Mouse (Mus musculus) thymus, postnatal 25 days (tissue): ENCODE data around the gene Psmd4.
"Not testable (repeated sequence)": the region's sequence is repeated elsewhere in the genome, so short reads cannot be mapped to it uniquely, and the experiment has no call there.

ENCODE experiments used
- DNase-seq: peaks from one replicate; pipeline ENCODE4 v3.0.0; 2022

Gene Psmd4

DNA sequence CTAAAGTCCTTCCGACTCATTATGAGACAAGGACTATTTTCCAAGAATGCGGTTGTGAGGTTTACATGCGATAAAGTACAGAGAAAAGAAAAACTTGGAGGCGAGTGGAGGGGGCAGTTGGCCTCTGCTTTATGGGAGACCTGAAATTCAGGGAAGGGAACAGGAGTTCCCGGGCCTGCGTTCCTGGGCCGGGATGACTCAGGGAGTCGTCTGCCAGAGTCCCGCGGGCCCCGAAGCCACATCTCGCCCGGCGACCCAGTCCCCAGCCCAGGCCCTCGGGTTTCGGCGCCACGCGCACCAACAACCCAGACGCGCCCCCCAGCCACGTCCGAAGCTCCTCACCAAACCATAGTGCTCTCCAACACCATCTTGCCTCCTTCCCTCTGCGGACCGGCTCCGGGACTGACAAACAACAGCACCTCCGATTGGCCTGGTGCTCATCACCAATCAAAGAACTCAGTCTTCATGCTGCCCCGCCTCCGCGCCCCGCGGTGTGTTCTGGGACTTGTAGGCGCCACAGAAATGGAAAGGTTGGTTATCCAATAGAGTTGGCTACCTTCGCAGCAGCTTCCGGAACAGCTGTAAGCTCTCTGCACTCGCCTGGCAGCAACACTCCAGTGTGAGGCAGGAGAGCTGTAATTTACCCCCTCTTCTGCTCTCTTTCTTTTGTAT, at the start of gene Psmd4:
Gene Psmd4 (minus strand): TSS at position 449 of the 672 bp plus-strand sequence.
- peak; percentile 99 for DNase-seq

DNA sequence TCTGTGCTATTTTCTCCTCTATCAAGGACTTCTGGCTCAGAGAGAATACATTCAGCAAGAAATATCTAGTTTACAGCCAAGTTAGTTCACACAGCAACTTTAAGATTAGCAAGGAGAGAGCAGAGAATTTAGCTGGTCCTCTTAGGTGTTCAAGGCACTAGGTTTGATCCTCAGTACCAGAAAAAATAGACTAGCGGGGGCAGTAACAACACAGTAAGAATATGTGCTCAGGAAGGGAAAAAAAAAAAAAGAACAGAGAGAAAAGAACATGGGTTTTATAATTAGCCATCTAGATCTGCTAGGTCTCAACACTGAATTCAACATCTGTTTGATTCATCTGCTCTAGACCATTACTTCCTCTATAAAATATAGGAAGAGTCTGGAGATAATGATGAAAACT, 45.7 kb upstream of the Psmd4 start:
- no peak for DNase-seq

DNA sequence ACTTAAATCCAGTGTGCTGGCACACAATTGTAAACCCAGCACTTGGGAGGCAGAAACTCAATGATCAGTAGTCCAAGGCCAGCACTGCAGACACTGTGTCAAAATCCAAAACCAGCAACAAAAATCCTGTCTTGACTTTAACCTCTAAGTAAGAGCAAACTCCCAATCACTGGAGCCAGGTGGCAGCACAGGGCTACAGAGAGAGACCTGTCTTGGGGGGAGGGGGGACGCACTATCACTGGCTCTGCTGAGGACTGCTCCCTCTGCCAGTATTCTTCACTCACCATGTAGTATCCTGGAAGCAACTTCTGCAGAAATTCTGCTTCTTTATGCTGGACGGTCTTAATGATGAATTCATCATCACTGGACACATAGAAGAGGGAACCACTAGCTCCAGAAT, 29.2 kb upstream of the Psmd4 start:
- peak; percentile 8 for DNase-seq

DNA sequence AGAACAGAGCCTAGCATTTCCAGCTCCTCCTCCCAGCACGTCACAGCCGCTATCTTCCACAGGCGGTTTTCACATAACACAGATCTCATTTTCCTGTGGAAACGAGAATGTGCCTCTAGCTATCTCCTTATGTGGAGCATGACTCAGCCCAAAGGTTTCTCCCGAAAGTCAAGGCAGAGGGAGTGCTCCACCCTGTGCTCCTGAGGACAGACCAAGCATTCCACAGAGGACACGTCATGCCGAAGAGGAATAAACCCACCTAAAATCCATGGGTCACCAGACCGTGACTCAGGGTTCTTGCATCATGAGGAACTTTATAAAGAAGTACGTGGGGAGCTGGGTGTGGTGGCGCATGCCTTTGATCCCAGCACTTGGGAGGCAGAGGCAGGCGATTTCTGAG, 24.2 kb upstream of the Psmd4 start:
- DNase-seq = no peak

DNA sequence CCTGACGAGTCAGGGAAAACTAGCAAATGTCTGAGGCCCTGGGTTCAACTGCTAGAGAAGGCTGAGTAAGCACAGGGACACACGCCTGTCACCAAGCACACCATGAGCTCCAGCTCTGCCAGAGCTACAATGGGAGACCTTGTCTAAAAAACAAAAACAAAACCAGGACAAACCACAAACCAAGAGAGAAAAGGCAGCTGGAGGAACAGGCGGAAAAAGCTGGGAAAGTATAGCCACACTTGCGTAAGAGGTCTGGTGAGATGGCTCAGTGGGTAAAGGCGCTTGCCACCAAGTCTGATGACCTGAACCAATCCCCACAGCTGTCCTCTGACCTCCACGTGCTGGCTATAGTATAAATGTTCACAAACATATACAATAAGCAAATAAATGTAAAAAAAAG, 23.7 kb upstream of the Psmd4 start:
- DNase-seq = no peak

DNA sequence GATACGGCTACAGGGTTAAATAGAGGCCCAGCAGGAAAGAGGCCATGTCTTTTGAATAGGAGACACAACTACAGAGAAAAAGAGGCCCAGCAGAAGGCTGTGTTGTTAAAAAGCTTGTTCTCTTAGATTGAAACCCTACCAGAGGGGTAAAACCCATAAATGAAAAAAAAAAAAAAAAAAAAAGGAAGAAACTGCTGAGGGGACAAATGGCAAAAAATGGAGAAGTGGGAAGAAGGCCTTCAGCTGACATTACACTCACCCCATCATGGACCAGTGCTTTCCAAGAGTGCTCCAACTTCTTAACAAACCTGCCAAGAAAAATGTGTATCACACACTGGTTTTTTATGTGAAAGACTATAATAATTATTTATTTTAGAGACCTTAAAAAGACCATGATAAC, 23.1 kb upstream of the Psmd4 start:
- no peak for DNase-seq

DNA sequence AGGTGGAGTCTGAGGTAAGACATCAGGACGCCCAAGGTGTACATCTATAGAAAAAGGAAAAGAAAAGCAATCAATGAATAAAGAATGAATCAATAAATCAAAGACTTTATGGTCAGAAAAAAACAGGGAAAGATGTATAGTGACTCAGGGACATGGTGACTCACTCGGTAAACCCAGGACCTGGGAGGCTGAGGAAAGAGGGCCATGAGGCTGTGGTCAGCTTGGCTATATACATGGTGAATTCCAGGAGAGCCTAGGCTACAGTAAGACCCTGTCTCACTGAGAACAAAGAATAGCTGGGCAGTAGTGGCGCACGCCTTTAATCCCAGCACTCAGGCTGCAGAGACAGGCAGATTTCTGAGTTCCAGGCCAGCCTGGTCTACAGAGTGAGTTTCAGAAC, 21.3 kb upstream of the Psmd4 start:
- no peak for DNase-seq

DNA sequence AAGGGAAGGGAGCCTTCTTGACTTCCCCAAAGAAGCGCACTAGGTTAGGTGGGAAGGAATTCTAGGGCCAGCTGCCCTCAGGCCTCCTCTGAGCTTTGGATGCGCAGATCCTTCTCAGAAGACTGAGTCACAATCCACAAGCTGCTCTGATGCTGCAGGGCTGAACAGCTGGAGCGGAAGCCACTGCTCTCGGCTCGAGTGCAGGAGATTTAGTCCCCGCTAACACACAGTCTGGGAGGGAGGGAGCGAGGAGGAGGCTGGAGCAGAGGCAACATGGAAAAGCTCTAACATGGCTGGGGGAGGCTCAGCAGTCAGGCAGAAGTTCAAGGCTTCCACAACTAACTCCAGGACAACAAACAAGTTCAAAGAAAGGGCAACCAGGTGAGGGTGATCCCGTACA, 15.7 kb upstream of the Psmd4 start:
- DNase-seq = no peak

DNA sequence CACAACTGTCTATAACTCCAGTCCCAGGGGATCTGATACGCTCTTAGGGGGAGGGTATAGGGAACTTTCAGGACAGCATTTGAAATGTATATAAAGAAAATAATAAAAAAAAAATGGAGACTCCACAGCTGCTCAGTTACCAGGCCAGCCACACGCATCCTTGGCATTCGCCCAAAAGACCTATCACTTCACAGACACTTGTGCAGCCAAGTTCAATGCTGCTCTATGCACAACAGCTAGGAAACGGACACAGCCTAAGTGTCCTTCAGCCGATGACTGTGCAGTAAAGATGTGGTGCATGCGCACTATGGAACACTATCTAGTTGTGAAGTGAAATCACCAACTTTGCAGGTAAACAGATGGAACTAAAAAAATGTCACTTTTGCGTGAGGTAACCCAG, 13.9 kb upstream of the Psmd4 start:
- DNase-seq = no peak

DNA sequence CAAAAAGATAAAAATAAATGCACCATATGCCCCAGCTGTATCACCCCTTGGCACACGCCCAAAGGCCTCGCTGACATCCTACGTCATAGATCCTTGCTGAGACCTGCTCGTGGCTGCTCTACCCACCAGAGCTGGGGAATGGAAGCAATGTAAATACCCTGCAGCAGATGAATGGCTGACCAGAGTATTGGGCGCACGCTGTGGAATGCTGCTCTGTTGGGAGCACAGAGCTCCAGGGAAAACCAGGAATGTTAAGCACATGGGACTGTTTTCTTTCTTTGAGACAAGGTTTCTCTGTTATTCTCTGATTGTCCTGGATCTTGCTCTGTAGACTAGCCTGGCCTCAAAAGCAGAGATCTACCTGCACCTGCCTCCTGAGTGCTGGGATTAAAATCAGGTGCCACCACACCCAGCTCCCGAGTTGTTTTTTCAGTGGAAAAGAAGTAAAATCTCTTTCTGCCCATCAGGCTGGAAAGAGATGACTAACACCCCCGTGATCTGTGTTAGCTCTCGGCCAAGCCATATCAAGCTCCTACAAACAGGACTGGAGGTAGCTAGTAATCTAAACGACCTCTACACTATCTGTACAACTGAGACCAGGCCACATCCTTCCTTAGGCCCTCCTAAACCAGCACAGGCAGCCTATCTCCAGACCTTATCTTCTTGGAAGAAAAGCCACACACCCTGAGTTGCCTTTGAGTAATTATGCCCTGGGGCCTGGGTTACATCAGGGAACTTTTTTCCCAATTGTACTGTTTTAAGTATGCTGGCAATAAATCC, 12.3 kb upstream of the Psmd4 start:
- no peak for DNase-seq

DNA sequence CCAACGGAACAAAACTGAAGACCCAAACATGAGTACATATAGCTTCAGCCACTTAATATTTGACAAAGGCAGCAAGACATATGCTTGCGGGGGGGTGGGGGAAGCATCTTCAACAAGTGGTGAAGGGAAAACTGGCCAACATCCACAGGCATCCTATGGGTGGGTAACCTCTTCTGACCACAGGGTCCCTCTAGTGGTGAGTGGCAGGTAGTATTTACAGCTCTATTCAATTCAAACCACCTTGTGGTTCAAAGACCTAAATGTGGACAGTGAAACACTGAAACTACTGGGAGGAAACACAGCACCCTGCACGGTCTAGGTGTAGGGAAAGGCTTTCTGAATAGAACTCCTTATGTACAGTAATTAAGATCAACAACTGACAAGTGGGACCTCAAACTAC, 11.3 kb upstream of the Psmd4 start:
- DNase-seq = peak; percentile 35

DNA sequence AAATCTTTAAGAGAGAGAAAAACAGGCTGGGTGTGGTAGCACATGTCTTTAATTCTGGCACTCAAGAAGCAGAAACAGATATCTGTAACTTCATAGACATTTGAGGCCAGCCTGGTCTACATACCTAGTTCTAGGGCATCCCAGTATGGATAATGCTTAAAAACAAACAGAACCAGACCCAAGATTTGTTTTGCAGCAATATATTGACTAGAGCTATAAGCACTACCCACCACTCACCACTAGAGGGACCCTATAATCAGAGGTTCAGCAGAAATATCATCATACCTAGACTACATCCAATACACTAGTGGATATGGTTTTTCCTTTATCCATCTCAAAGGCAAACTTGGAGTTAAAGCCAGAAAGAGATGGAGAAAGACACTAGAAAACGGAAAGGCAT, 10.5 kb upstream of the Psmd4 start:
- peak; percentile 49 for DNase-seq

DNA sequence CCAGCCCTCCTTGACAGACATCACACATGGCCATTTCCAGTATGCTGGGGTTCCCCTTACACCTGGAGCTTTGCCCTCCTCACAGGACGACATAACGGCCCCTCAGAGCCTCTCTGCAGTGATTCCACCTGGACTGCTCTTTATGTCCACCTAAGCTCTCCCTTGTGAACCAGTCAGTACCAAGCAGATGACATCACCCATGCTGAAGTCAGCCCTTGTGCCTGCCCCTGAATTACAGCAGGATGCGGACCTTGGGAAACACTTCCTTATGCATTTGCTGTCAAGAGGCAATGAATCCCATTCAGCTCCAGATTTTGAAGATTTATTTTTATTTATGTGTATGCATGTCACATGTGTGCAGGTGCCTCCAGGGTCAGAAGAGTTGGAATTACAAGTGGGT, 5.5 kb upstream of the Psmd4 start:
- DNase-seq = no peak

DNA sequence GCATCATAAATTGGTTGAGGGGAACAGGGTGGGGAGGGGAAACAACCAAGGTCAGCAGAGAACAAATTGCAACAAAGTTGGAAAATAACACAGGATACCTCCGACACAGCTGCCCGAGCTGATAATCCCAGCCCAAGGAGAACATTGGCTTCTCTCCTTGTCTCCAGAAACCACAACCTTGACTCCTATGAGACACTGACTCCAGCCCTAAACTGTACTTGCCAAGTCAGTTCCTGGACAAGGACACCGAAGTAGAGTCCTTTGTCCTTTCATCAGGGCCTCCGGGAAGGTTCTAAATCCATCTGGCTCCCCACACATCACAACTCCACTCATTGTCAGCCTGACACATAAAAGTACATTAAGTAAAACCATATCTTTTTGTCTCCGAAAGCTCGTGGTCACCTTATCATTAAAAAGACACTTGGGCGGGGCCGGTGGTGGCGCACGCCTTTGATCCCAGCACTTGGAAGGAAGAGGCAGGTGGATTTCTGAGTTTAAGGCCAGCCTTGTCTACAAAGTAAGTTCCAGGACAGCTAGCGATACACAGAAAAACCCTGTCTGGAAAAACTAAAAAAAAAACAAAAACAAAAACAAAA, 4.1 kb upstream of the Psmd4 start:
- no peak for DNase-seq

DNA sequence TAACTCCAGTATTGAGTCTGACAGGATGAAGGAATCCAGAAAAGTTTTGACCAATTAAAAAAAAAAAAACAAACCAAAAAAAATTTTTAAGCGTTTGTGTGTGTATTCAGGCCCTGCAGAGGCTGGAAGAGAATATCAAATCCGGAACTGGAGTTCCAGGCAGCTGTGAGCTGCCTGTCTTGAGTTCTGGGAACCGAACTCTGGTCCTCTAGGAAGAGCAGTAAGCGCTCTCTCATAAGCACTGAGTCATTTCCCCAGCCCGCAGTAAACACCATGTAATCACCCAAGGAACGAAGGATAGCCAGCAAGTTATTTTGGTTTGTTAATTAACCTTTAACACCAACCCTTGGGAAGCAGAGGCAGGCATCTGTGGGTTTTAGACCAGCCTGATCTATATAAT, 837 bp upstream of the Psmd4 start:
- no peak for DNase-seq

DNA sequence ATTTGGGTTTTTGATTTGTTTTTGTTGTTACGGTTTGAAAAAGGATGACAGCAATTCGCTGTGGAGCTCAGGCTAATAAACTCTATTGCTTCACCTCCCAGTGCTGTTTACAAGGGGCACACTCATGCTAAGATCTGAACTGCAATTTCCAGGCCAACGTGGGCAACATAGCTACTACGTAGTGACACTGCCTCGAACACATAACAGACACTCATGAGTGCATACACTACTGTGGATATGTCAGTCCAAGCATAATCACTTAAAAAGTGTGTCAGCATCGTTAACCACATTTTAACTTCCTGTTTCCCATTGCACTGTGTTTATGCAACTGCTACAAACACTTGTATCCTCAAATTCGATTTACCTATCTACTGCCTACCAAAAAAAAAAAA, 420 bp upstream of the Psmd4 start:
- DNase-seq = no peak

DNA sequence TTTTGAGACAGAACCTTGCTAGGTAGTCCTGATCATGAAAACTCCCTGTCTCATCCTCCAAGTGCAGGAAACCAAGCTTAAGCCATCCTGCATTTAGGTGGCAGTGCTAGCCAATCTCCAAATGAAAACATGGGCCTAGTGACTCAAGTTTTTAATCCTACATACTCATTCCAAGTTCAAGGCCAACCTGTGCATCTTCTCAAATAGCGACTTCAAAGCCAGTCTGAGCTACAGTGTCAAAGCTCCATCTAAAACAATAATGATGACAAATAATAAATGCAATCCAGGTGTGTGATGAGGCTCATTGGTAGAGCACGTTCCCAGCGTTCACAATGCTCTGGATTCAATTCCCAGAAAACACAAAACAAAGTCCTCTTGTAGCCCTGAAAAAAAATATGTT, 789 bp downstream of the Psmd4 start:
- no peak for DNase-seq

DNA sequence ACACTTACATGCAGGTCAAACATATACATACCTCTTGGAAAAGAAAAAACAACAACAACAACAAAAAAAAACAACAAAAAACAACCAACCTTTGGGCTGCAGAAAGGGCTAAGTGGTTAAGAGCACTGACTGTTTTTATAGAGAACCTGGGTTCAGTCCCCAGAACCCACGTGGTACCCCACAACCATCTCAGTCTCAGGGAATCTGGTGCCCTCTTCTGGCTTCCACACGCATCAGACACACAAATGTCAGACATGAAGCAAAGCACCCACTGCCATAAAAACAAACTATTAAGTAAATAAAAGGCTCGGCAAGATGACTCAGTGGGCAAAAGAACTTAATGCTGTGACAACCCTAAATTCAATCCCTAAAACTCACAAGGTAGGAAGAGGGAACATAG, 12.5 kb downstream of the Psmd4 start:
- DNase-seq = peak; percentile 38

DNA sequence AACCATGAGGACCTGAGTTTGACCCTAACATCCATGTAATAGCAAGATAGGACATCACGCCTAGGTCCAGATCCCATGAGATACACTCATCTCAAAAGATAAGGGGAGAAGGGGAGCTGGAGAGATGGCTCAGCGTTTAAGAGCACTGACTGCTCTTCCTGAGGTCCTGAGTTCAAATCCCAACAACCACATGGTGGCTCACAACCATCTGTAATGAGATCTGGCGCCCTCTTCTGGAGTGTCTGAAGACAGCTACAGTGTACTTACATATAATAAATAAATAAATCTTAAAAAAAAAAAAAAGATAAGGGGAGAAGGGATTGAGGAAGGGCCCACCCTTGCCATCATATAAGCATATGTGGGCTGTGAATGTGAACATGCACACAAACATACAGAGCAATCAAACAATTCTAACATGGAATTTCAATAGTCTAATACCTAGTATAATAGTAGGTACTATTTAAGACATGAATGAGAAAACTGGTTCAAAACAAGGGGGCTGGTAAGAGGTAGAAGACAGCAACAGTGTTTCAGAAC, 13.1 kb downstream of the Psmd4 start:
- not testable (repeated sequence) for DNase-seq

DNA sequence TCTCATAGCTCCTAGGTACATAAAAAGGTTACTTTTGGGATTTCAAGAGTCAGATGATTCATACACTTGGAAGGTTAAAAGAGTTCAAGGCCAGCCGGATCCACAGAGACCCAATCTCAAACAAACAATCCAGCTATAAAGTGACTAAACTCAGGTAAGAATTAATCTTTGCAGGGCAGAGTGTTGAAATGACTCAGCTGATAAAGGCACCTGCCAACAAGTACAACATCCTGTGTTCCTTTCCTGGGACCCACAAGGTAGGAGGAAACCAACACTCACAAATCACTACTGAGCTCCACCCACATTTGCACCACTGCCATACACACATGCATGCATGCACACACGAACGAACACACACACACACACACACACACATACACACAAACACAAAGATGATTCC, 13.8 kb downstream of the Psmd4 start:
- no peak for DNase-seq

DNA sequence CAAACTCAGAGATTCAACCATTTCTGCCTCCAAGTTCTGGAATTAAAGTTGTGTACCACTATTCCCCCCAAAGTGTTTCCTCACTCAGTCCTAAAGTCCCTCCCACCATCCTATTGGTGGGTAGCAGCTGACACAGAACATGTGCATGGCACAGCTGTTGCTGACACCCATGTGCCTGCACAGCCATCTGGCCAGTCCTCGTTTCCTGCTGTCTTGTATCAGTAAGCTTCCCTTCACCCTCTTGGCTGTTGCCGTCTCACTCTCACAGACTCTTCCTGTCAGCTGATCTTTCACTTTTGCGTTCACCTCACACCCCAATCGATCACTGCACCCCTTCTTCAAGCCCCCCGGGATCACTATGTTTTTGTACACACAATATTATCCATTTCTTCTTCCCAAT, 14.7 kb downstream of the Psmd4 start:
- DNase-seq = peak; percentile 73

DNA sequence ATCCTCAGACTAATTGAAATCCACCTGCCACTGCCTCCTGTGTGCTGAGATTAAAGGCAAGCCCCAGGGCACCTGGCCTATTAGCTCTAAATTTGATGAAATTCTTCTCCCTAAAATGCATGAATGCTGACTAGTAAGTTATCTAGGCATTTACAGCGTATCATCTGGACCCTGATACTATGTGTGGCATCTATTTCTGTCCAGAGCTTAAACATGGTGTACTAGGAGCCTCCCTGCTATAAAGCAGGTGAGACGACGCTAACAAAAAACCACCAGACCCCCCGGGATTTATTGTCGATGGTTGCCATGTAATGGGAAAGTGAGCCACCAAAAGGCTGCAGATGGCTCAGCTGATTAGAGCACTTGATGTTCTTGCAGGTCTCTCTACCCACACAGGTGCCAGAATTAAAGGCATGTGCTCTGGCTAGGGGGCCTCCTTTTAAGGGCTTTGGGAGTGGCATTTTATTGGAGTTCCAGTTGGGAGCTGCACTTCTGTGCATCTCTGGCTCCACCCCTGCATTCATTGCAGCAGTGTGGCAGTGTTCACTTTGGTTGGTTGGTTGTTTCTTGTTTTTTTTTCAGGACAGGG, 15.3 kb downstream of the Psmd4 start:
- peak; percentile 19 for DNase-seq

DNA sequence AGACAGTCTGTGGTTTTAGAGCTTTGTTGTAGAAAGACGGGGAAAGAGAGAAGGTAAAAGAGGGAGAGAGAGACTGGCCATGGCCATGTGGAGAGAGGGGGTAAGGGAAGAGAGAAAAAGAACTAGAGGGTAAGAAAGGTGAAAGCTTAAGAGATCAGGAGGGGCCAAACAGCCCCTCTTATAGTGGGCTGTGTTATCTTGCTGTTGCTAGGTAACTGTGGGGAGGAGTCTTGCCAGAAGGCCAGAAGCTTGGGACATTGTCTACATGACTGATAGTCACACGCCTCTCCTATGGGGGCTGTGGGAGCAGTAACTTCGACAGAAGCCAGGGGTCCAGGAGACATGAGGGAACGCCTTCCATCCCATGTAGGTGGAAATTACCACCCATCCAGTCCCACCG, 17.2 kb downstream of the Psmd4 start:
- DNase-seq = no peak

DNA sequence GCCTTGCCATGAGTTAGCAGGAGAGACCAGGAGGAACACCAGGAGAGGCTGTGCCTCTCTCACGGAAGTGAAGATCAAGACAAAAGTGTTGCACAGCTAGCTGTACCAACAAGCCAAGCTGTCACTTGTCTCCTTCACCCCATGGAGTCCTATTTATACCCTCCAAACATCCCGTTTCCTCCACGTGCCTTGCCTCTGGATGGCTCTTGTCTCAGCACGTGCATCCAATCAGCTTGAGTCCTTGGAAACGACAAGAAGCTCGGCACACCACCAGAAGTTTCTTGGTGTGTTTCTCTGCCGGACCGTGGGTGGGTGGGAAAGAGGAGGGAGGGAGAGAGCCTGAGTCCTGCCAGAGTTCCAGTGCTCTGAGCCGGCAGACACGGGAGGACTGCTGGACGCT, 17.9 kb downstream of the Psmd4 start:
- no peak for DNase-seq
